8 mouse cellular contexts compared by ENCODE assay signal in genomic region chr6:86439119-86439496, GRCm38 (mm10). TPM values are rescaled to one million over a fixed set of nuclear protein-coding genes. Genes with fewer than 3 reads are reported as not detected.
A peak's percentile ranks its signal among the peaks of the same experiment; 100 is the strongest.
DNase-seq lines count a peak whose midpoint lies in the region; ATAC-seq and TF ChIP-seq lines count a peak whose summit lies in the region.

No protein-coding gene starts in this region.

- H3K4me3 ChIP-seq in heart, embryonic 16.5 days (ENCODE audit: low read length): peak overlapping the region; percentile 82
- H3K4me3 ChIP-seq in MEL (ENCODE audit: control insufficient read depth in 1 of 2, insufficient read depth in 1 of 2, low read depth in 2 of 2, low read length in 2 of 2) (peak overlapping the region; percentile 80 to 99), macrophage (ENCODE audit: inconsistent target) (peak overlapping the region; percentile 89)
- H3K4me3 ChIP-seq in forebrain, embryonic 16.5 days (replicated peaks; ENCODE audit: low read length): peak overlapping the region; percentile 70

- H3K27me3 ChIP-seq in heart, embryonic 16.5 days (ENCODE audit: control insufficient read depth, insufficient read depth, low read length): no peaks in the 10 kb centered on the region
- H3K27me3 ChIP-seq in MEL (ENCODE audit: control insufficient read depth in 1 of 2, insufficient read depth in 2 of 2, low read length in 2 of 2): no peaks in the 10 kb centered on the region
- no peaks in the 10 kb centered on the region for H3K27me3 ChIP-seq in forebrain, embryonic 16.5 days (replicated peaks; ENCODE audit: control insufficient read depth, insufficient read depth, low read length)

- ATAC-seq in heart, embryonic 16.5 days (replicated peaks; ENCODE audit: extremely low read depth, insufficient read depth, low FRiP score): no peak
- ATAC-seq in forebrain, embryonic 16.5 days: no peak

- WGBS in heart, embryonic 16.5 days: 3% methylated on average over 13 of the region's 13 CpGs
- 6% methylated on average over 13 of the region's 13 CpGs for WGBS in forebrain, embryonic 16.5 days
- 3% methylated on average over 13 of the region's 13 CpGs for WGBS in macrophage (ENCODE audit: missing documents)

- peak overlapping the region; percentile 88 for H3K9ac ChIP-seq in heart, embryonic 16.5 days (ENCODE audit: low read length)
- H3K9ac ChIP-seq in MEL (ENCODE audit: control insufficient read depth, low read depth, low read length, poor library complexity, severe bottlenecking): peak overlapping the region; percentile 99
- H3K9ac ChIP-seq in forebrain, embryonic 16.5 days (replicated peaks; ENCODE audit: low read depth, low read length): peak overlapping the region; percentile 86

- H3K9me3 ChIP-seq in heart, embryonic 16.5 days (replicated peaks; ENCODE audit: control insufficient read depth, low read length): no peaks in the 10 kb centered on the region
- H3K9me3 ChIP-seq in MEL (replicated peaks; ENCODE audit: insufficient read depth, low read length): no peaks in the 10 kb centered on the region
- no peaks in the 10 kb centered on the region for H3K9me3 ChIP-seq in forebrain, embryonic 16.5 days (ENCODE audit: control insufficient read depth, low read length)

- H3K36me3 ChIP-seq in heart, embryonic 16.5 days (ENCODE audit: control insufficient read depth, insufficient read depth): peaks cover 22% of the 10 kb centered on the region
- peaks cover 2 to 15% of the 10 kb centered on the region in 2 experiments; a peak in 3 of 4 replicates for H3K36me3 ChIP-seq in MEL (ENCODE audit: control insufficient read depth in 1 of 2, insufficient read depth in 2 of 2, low read length in 2 of 2)
- H3K36me3 ChIP-seq in forebrain, embryonic 16.5 days (ENCODE audit: control insufficient read depth, insufficient read depth): peaks cover 15% of the 10 kb centered on the region
- H3K36me3 ChIP-seq in macrophage (ENCODE audit: inconsistent target): peaks cover 5% of the 10 kb centered on the region; the same call in 1 of the 2 replicates

- no peak for DNase-seq in heart, postnatal 4 days
- DNase-seq in MEL (ENCODE audit: low read depth, low spot score): no peak
- no peak for DNase-seq in urinary bladder, adult 2 months (ENCODE audit: low spot score)
- no peak for DNase-seq in adrenal gland, adult 18-20 months (ENCODE audit: low spot score in 2 of 2)
- no peak for DNase-seq in frontal cortex, postnatal 14 days (ENCODE audit: low spot score in 2 of 2)

- peaks cover 6% of the 10 kb centered on the region for H3K4me1 ChIP-seq in heart, embryonic 16.5 days (ENCODE audit: control insufficient read depth, insufficient read depth, low read length)
- H3K4me1 ChIP-seq in MEL (ENCODE audit: control insufficient read depth in 1 of 2, insufficient read depth in 2 of 2, low read length in 2 of 2): peaks cover 0 to 10% of the 10 kb centered on the region in 2 experiments; a peak in 2 of 4 replicates
- H3K4me1 ChIP-seq in forebrain, embryonic 16.5 days (replicated peaks; ENCODE audit: control insufficient read depth, insufficient read depth, low read length): peaks cover 13% of the 10 kb centered on the region

- peak overlapping the region; percentile 97 for H3K27ac ChIP-seq in heart, embryonic 16.5 days (ENCODE audit: low read length)
- peak overlapping the region; percentile 100 for H3K27ac ChIP-seq in MEL (ENCODE audit: control insufficient read depth, low read depth, low read length)
- peak overlapping the region; percentile 90 for H3K27ac ChIP-seq in forebrain, embryonic 16.5 days (ENCODE audit: low read length)
- H3K27ac ChIP-seq in macrophage: peak overlapping the region; percentile 96

- 0 out of 4 replicates have a peak, but pooled peaks of 1 of the 2 experiments have one; percentile 30 for TF ChIP-seq POLR2A in MEL (IDR thresholded peaks at IDR 0.05; ENCODE audit: control insufficient read depth in 1 of 2, insufficient read depth in 1 of 2, low read depth in 1 of 2, low read length in 2 of 2, poor library complexity in 1 of 2)

- TF ChIP-seq RAD21 in MEL (IDR thresholded peaks at IDR 0.05; ENCODE audit: low read depth, low read length): no peak

- no peak for TF ChIP-seq EP300 in MEL (IDR thresholded peaks at IDR 0.05; ENCODE audit: low read depth in 1 of 2, low read length in 2 of 2)

- TF ChIP-seq CTCF in MEL (IDR thresholded peaks at IDR 0.05 in 2 of 3, conservative IDR thresholded peaks at IDR 0.05 in 1 of 3; ENCODE audit: control insufficient read depth in 1 of 3, insufficient read depth in 1 of 3, low read depth in 2 of 3, low read length in 3 of 3, poor library complexity in 1 of 3, severe bottlenecking in 1 of 3): peak in 1 of 3 experiments; percentile 12; a peak in 1 of 6 replicates

- H3K79me2 ChIP-seq in MEL (ENCODE audit: control insufficient read depth, insufficient read depth, low read length, poor library complexity) (peaks cover 15% of the 10 kb centered on the region), macrophage (ENCODE audit: inconsistent target) (peaks cover 17% of the 10 kb centered on the region)

- peak overlapping the region; percentile 89 for H3K4me2 ChIP-seq in heart, embryonic 16.5 days (ENCODE audit: low read depth, low read length)
- H3K4me2 ChIP-seq in forebrain, embryonic 16.5 days (ENCODE audit: low read length): peak overlapping the region; percentile 84

TF ChIP-seq in MEL, 35 proteins besides CTCF, POLR2A, EP300 and RAD21 (continues in another document):
- 0 out of 2 replicates have a peak, but pooled peaks have one; percentile 30 for TF ChIP-seq CHD1 (IDR thresholded peaks at IDR 0.05; ENCODE audit: low read depth, low read length)

RNA-seq across cellular contexts. Expression of gene C87436, which starts 0.9 kb away (rescaled TPM):
- polyA plus RNA-seq in heart, embryonic 16.5 days (2015; fragmentation: Nextera tagmentation; extraction: Ambion mirVana): 18.5 and 20.1 TPM in 2 replicates
- total RNA-seq in heart, postnatal 4 days (2021): 10 to 100 TPM; 10.4 to 11.2 TPM
- 10.9 and 11.6 TPM in 2 replicates for total RNA-seq in MEL (2012; rRNA removed)
- polyA plus RNA-seq in MEL (2012; ENCODE audit: insufficient read depth in 1 of 2, insufficient read length in 2 of 2, low read depth in 1 of 2, low replicate concordance in 2 of 2, missing spikeins in 1 of 2): 10 to 100 TPM in 1 of 2 experiments, not detected in 1; 18.5 TPM
- 34.2 and 36.0 TPM in 2 replicates for polyA plus RNA-seq in forebrain, embryonic 16.5 days (2015; fragmentation: Nextera tagmentation; extraction: Ambion mirVana)
- total RNA-seq in macrophage (2018; cell fraction: chromatin; rRNA removed): 10 to 100 TPM in 18 of 26 experiments, 1 to 10 TPM in 8; 3.5 to 42.6 (median 15.7) TPM
- 10 to 100 TPM in 8 of 26 experiments, 1 to 10 TPM in 18; 3.0 to 14.3 (median 9.1) TPM for total RNA-seq in macrophage (2018; cell fraction: cytosol; rRNA removed)
- total RNA-seq in macrophage (2018; cell fraction: nucleus; rRNA removed): 10 to 100 TPM in 14 of 26 experiments, 1 to 10 TPM in 12; 2.6 to 39.4 (median 12.5) TPM
- 8.0 to 12.3 TPM (median 8.9 TPM) in 3 replicates for polyA plus RNA-seq in macrophage (2018)
- polyA plus RNA-seq in urinary bladder, adult 2 months (2012; rRNA removed): 24.6 and 28.2 TPM in 2 replicates
- total RNA-seq in adrenal gland, adult 18-20 months (2021): 10 to 100 TPM; 18.1 to 18.6 TPM

RNA-seq across cellular contexts. Expression of gene Gm44790, which starts 12.7 kb away (rescaled TPM):
- polyA plus RNA-seq in heart, embryonic 16.5 days (2015; fragmentation: Nextera tagmentation; extraction: Ambion mirVana): 0.46 and 0.47 TPM in 2 replicates
- total RNA-seq in heart, postnatal 4 days (2021): not detected
- total RNA-seq in MEL (2012; rRNA removed): 0.77 and 0.88 TPM in 2 replicates
- polyA plus RNA-seq in MEL (2012; ENCODE audit: insufficient read depth in 1 of 2, insufficient read length in 2 of 2, low read depth in 1 of 2, low replicate concordance in 2 of 2, missing spikeins in 1 of 2) (under 1 TPM in 1 of 2 experiments, not detected in 1; 0.29 TPM), macrophage (2018) (not detected in 3 replicates)
- polyA plus RNA-seq in forebrain, embryonic 16.5 days (2015; fragmentation: Nextera tagmentation; extraction: Ambion mirVana): not detected in 2 replicates
- total RNA-seq in macrophage (2018; cell fraction: chromatin; rRNA removed): 1 to 10 TPM in 9 of 26 experiments, not detected in 17; 1.1 to 4.0 (median 2.0) TPM
- total RNA-seq in macrophage (2018; cell fraction: cytosol; rRNA removed): under 1 TPM in 2 of 26 experiments, not detected in 24; 0.20 to 0.31 TPM
- 1 to 10 TPM in 2 of 26 experiments, under 1 TPM in 1, not detected in 23; 0.78 to 2.1 (median 1.0) TPM for total RNA-seq in macrophage (2018; cell fraction: nucleus; rRNA removed)
- 0.28 and 1.0 TPM in 2 replicates for polyA plus RNA-seq in urinary bladder, adult 2 months (2012; rRNA removed)
- 1 to 10 TPM in 1 of 2 experiments, not detected in 1; 2.7 TPM for total RNA-seq in adrenal gland, adult 18-20 months (2021)

RNA-seq across cellular contexts. Expression of gene Tia1, which starts 35.1 kb away (rescaled TPM):
- polyA plus RNA-seq in heart, embryonic 16.5 days (2015; fragmentation: Nextera tagmentation; extraction: Ambion mirVana): 118 and 120 TPM in 2 replicates
- total RNA-seq in heart, postnatal 4 days (2021): 10 to 100 TPM; 60.2 to 62.3 TPM
- 20.5 and 21.5 TPM in 2 replicates for total RNA-seq in MEL (2012; rRNA removed)
- polyA plus RNA-seq in MEL (2012; ENCODE audit: insufficient read depth in 1 of 2, insufficient read length in 2 of 2, low read depth in 1 of 2, low replicate concordance in 2 of 2, missing spikeins in 1 of 2) (10 to 100 TPM in 1 of 2 experiments, not detected in 1; 25.3 TPM), macrophage (2018) (11.3 to 18.2 TPM (median 14.0 TPM) in 3 replicates)
- polyA plus RNA-seq in forebrain, embryonic 16.5 days (2015; fragmentation: Nextera tagmentation; extraction: Ambion mirVana): 370 and 414 TPM in 2 replicates
- total RNA-seq in macrophage (2018; cell fraction: chromatin; rRNA removed): 100 to 1,000 TPM in 19 of 26 experiments, 10 to 100 TPM in 7; 49.4 to 334 (median 192) TPM
- total RNA-seq in macrophage (2018; cell fraction: cytosol; rRNA removed): 10 to 100 TPM in 11 of 26 experiments, 1 to 10 TPM in 15; 4.2 to 21.6 (median 9.6) TPM
- total RNA-seq in macrophage (2018; cell fraction: nucleus; rRNA removed): 100 to 1,000 TPM in 11 of 26 experiments, 10 to 100 TPM in 15; 27.4 to 211 (median 85.4) TPM
- polyA plus RNA-seq in urinary bladder, adult 2 months (2012; rRNA removed): 55.8 and 74.2 TPM in 2 replicates
- total RNA-seq in adrenal gland, adult 18-20 months (2021): 10 to 100 TPM; 40.3 to 56.3 TPM

RNA-seq across cellular contexts. Expression of gene Pcyox1, which starts 42.2 kb away (rescaled TPM):
- 55.5 and 56.6 TPM in 2 replicates for polyA plus RNA-seq in heart, embryonic 16.5 days (2015; fragmentation: Nextera tagmentation; extraction: Ambion mirVana)
- total RNA-seq in heart, postnatal 4 days (2021): 10 to 100 TPM; 52.5 TPM
- 16.0 and 18.3 TPM in 2 replicates for total RNA-seq in MEL (2012; rRNA removed)
- polyA plus RNA-seq in MEL (2012; ENCODE audit: insufficient read depth in 1 of 2, insufficient read length in 2 of 2, low read depth in 1 of 2, low replicate concordance in 2 of 2, missing spikeins in 1 of 2) (10 to 100 TPM in 1 of 2 experiments, not detected in 1; 28.1 TPM), macrophage (2018) (69.4 to 127 TPM (median 122 TPM) in 3 replicates)
- 104 and 119 TPM in 2 replicates for polyA plus RNA-seq in forebrain, embryonic 16.5 days (2015; fragmentation: Nextera tagmentation; extraction: Ambion mirVana)
- total RNA-seq in macrophage (2018; cell fraction: chromatin; rRNA removed): 10 to 100 TPM in 19 of 26 experiments, 1 to 10 TPM in 7; 4.0 to 68.5 (median 23.6) TPM
- 100 to 1,000 TPM in 16 of 26 experiments, 10 to 100 TPM in 10; 71.2 to 169 (median 108) TPM for total RNA-seq in macrophage (2018; cell fraction: cytosol; rRNA removed)
- 100 to 1,000 TPM in 11 of 26 experiments, 10 to 100 TPM in 15; 38.8 to 158 (median 98.4) TPM for total RNA-seq in macrophage (2018; cell fraction: nucleus; rRNA removed)
- polyA plus RNA-seq in urinary bladder, adult 2 months (2012; rRNA removed): 91.2 and 102 TPM in 2 replicates
- 100 to 1,000 TPM; 114 to 221 TPM for total RNA-seq in adrenal gland, adult 18-20 months (2021)
